Comparison of ENCODE assay signal across 8 mouse cellular contexts in genomic region chr15:82255944-82256383, GRCm38 (mm10). TPM values are rescaled to one million over a fixed set of nuclear protein-coding genes. Genes with fewer than 3 reads are reported as not detected.
DNase-seq lines count a peak whose midpoint lies in the region.

No protein-coding gene starts in this region.

- no peaks in the 10 kb centered on the region for H3K36me3 ChIP-seq in hindbrain, embryonic 10.5 days

- H3K27ac ChIP-seq in hindbrain, embryonic 10.5 days: peak overlapping the region; percentile 62

- peak; percentile 49 for DNase-seq in Muller cell, postnatal 12 days (ENCODE audit: inconsistent ontology term)
- peak; percentile 82 to 83 for DNase-seq in cerebellum, postnatal 14 days
- DNase-seq in hindbrain, embryonic 10.5 days (ENCODE audit: low spot score): peak; percentile 61
- DNase-seq in left cerebral cortex, postnatal 4 days: peak; percentile 84
- peak; percentile 68 for DNase-seq in right cerebral cortex, postnatal 14 days
- no peak for DNase-seq in spleen, adult 12 weeks (ENCODE audit: low spot score)
- no peak for DNase-seq in urinary bladder, postnatal 36 days (ENCODE audit: low spot score in 2 of 2)
- DNase-seq in thymus, postnatal 10 days (ENCODE audit: low spot score in 2 of 2): no peak

- WGBS in hindbrain, embryonic 10.5 days: 18% methylated on average over 10 of the region's 10 CpGs

- intact Hi-C loops in left cerebral cortex, postnatal 4 days (cut with DNase I): no loop called here

- peaks cover 25% of the 10 kb centered on the region for H3K4me1 ChIP-seq in hindbrain, embryonic 10.5 days (replicated peaks)

- peak overlapping the region; percentile 38 for H3K4me3 ChIP-seq in hindbrain, embryonic 10.5 days

- H3K9me3 ChIP-seq in hindbrain, embryonic 10.5 days: 0 out of 2 replicates have a peak, but pooled peaks cover 7% of the 10 kb centered on the region

- H3K27me3 ChIP-seq in hindbrain, embryonic 10.5 days (ENCODE audit: insufficient read depth, poor library complexity, severe bottlenecking): peaks cover 15% of the 10 kb centered on the region; the same call in 1 of the 2 replicates

RNA-seq across cellular contexts. Expression of gene 1500009C09Rik, which starts 3.8 kb away (rescaled TPM):
- polyA plus RNA-seq in hindbrain, embryonic 10.5 days (2016; fragmentation: Nextera tagmentation; extraction: Ambion mirVana): 0.17 and 1.5 TPM in 2 replicates
- total RNA-seq in left cerebral cortex, postnatal 4 days (2021): 10 to 100 TPM; 70.9 to 77.4 TPM

RNA-seq across cellular contexts. Expression of gene Cenpm, which starts 11.4 kb away (rescaled TPM):
- 86.2 and 92.6 TPM in 2 replicates for polyA plus RNA-seq in hindbrain, embryonic 10.5 days (2016; fragmentation: Nextera tagmentation; extraction: Ambion mirVana)
- 1 to 10 TPM; 6.5 to 6.9 TPM for total RNA-seq in left cerebral cortex, postnatal 4 days (2021)

RNA-seq across cellular contexts. Expression of gene Sept3, which starts 18.7 kb away (rescaled TPM):
- polyA plus RNA-seq in hindbrain, embryonic 10.5 days (2016; fragmentation: Nextera tagmentation; extraction: Ambion mirVana): 72.8 and 111 TPM in 2 replicates
- total RNA-seq in left cerebral cortex, postnatal 4 days (2021): 100 to 1,000 TPM; 666 to 687 TPM

RNA-seq across cellular contexts. Expression of gene Tnfrsf13c, which starts 31.8 kb away (rescaled TPM):
- 0.18 and 0.46 TPM in 2 replicates for polyA plus RNA-seq in hindbrain, embryonic 10.5 days (2016; fragmentation: Nextera tagmentation; extraction: Ambion mirVana)
- total RNA-seq in left cerebral cortex, postnatal 4 days (2021): 1 to 10 TPM in 1 of 2 experiments, under 1 TPM in 1; 0.46 to 1.1 TPM

RNA-seq across cellular contexts. Expression of gene Wbp2nl, which starts 42.8 kb away (rescaled TPM):
- 0.19 TPM in 1 of 2 replicates, not detected in the other for polyA plus RNA-seq in hindbrain, embryonic 10.5 days (2016; fragmentation: Nextera tagmentation; extraction: Ambion mirVana)
- under 1 TPM in 1 of 2 experiments, not detected in 1; 0.24 TPM for total RNA-seq in left cerebral cortex, postnatal 4 days (2021)

Comparison
In these comparisons a context has a peak if more than half of its experiments do, and no peak if none do; other contexts are left out.
1. DNase-seq: peak in Muller cell, postnatal 12 days (single experiment), cerebellum, postnatal 14 days (2 of 2), hindbrain, embryonic 10.5 days (single experiment), left cerebral cortex, postnatal 4 days (single experiment) and right cerebral cortex, postnatal 14 days (single experiment); none in spleen, adult 12 weeks (single experiment), urinary bladder, postnatal 36 days (0 of 2) and thymus, postnatal 10 days (0 of 2).